23 mouse cellular contexts compared by ENCODE assay signal in genomic region chr1:73959344-73959743, GRCm38 (mm10).
DNase-seq lines count a peak whose midpoint lies in the region; ATAC-seq and TF ChIP-seq lines count a peak whose summit lies in the region.
"Had no signal": no experiment of that assay in that cellular context is flagged by ENCODE, and none has a peak within 500 bp of the region (broad histone marks: within the 10 kb centered on the region; RNA-seq: fewer than 3 reads in every experiment).

No protein-coding gene starts in this region.

- H3K9ac ChIP-seq in heart, adult 2 months (ENCODE audit: low read depth, low read length), result peak overlapping the region; percentile 27; the same call in 1 of the 2 replicates
- no peak overlapping the region for H3K9ac ChIP-seq in hindbrain, embryonic 11.5 days (ENCODE audit: low read depth, low read length)
- H3K9ac ChIP-seq: embryonic facial prominence, embryonic 15.5 days; forebrain, postnatal 0 days; limb, embryonic 12.5 days; liver, embryonic 13.5 days; neural tube, embryonic 15.5 days had no signal

- no peak for TF ChIP-seq POLR2A in heart, adult 2 months (IDR thresholded peaks at IDR 0.05; ENCODE audit: insufficient read depth, low read depth, low read length)
- TF ChIP-seq POLR2A in olfactory bulb, adult 2 months (IDR thresholded peaks at IDR 0.05; ENCODE audit: insufficient read depth, low read depth, low read length), result no peak

- no peak for TF ChIP-seq CTCF in heart, adult 2 months (IDR thresholded peaks at IDR 0.05)
- no peak for TF ChIP-seq CTCF in olfactory bulb, adult 2 months (IDR thresholded peaks at IDR 0.05; ENCODE audit: insufficient read depth, low read depth, low read length)

- peak overlapping the region; percentile 10 for H3K4me3 ChIP-seq in heart, adult 2 months
- H3K4me3 ChIP-seq in hindbrain, embryonic 10.5 days, result no peak overlapping the region
- H3K4me3 ChIP-seq in hindbrain, embryonic 11.5 days (ENCODE audit: low read depth, low read length), result no peak overlapping the region
- H3K4me3 ChIP-seq in brown adipose tissue, adult 24 weeks (ENCODE audit: insufficient read depth, low read depth, low read length), result no peak overlapping the region
- no peak overlapping the region for H3K4me3 ChIP-seq in olfactory bulb, adult 2 months (ENCODE audit: insufficient read depth, low read depth, low read length)
- H3K4me3 ChIP-seq: embryonic facial prominence, embryonic 15.5 days; limb, embryonic 12.5 days; liver, embryonic 13.5 days; megakaryocyte, embryonic 14.5 days; neural tube, embryonic 15.5 days had no signal

- peaks cover 68% of the 10 kb centered on the region for H3K4me1 ChIP-seq in heart, adult 2 months (ENCODE audit: control insufficient read depth, insufficient read depth, low read length)
- H3K4me1 ChIP-seq in hindbrain, embryonic 10.5 days (replicated peaks), result peaks cover 53% of the 10 kb centered on the region
- H3K4me1 ChIP-seq in hindbrain, embryonic 11.5 days (replicated peaks; ENCODE audit: control insufficient read depth, insufficient read depth, low read length), result no peaks in the 10 kb centered on the region; the same call in 1 of the 2 replicates
- H3K4me1 ChIP-seq in brown adipose tissue, adult 24 weeks (ENCODE audit: control insufficient read depth, insufficient read depth, insufficient read length, low read length), result peaks cover 54% of the 10 kb centered on the region
- H3K4me1 ChIP-seq in olfactory bulb, adult 2 months (ENCODE audit: control insufficient read depth, insufficient read depth, low read length), result peaks cover 76% of the 10 kb centered on the region

- 50% methylated on average over 6 of the region's 6 CpGs for WGBS in heart, adult 2 months
- 89% methylated on average over 6 of the region's 6 CpGs for WGBS in hindbrain, embryonic 10.5 days
- 93% methylated on average over 6 of the region's 6 CpGs for WGBS in hindbrain, embryonic 11.5 days
- WGBS in olfactory bulb, adult 2 months, result 86% methylated on average over 6 of the region's 6 CpGs

- no peak for DNase-seq in heart, adult 2 months
- no peak for DNase-seq in heart, postnatal 10 days
- DNase-seq in hindbrain, embryonic 10.5 days (ENCODE audit: low spot score), result no peak
- no peak for DNase-seq in hindbrain, embryonic 11.5 days (ENCODE audit: low spot score)
- no peak for DNase-seq in kidney, adult 11 months
- no peak for DNase-seq in urinary bladder, postnatal 36 days (ENCODE audit: low spot score in 2 of 2)
- DNase-seq: adrenal gland, postnatal 36 days; cerebellum, adult 18-20 months; cerebellum, postnatal 25 days; embryo, embryonic 11 days; forebrain, postnatal 0 days; kidney, adult 2 months; kidney, postnatal 36 days; liver, embryonic 13.5 days; midbrain, embryonic 14.5 days; right cerebral cortex, postnatal 14 days had no signal

- peaks cover 51% of the 10 kb centered on the region for H3K36me3 ChIP-seq in heart, adult 2 months (ENCODE audit: control insufficient read depth, insufficient read depth, low read length)
- no peaks in the 10 kb centered on the region for H3K36me3 ChIP-seq in hindbrain, embryonic 10.5 days
- no peaks in the 10 kb centered on the region for H3K36me3 ChIP-seq in hindbrain, embryonic 11.5 days (ENCODE audit: control insufficient read depth, insufficient read depth, low read length)
- H3K36me3 ChIP-seq: embryonic facial prominence, embryonic 15.5 days; liver, embryonic 13.5 days; neural tube, embryonic 15.5 days had no signal

- TF ChIP-seq EP300 in heart, adult 2 months (IDR thresholded peaks at IDR 0.05; ENCODE audit: insufficient read depth, low read depth, low read length), result no peak

- intact Hi-C loops in heart, adult 2 months (cut with DNase I), result loop anchor here (2.0 kb wide), 1 partner anchor 17 kb away; no protein-coding TSS in a partner anchor
- intact Hi-C loops in heart, postnatal 10 days (cut with DNase I), result no loop called here

- ATAC-seq in hindbrain, embryonic 11.5 days (ENCODE audit: low FRiP score), result no peak
- ATAC-seq: forebrain, postnatal 0 days had no signal

- H3K79me2 ChIP-seq in heart, adult 2 months (replicated peaks; ENCODE audit: control insufficient read depth, insufficient read depth, low read length), result no peaks in the 10 kb centered on the region

- peak overlapping the region; percentile 97 for H3K27ac ChIP-seq in heart, adult 2 months
- H3K27ac ChIP-seq in hindbrain, embryonic 10.5 days, result 0 out of 2 replicates have a peak overlapping the region, but pooled peaks have one; percentile 8
- no peak overlapping the region for H3K27ac ChIP-seq in hindbrain, embryonic 11.5 days (ENCODE audit: low read depth, low read length)
- H3K27ac ChIP-seq in brown adipose tissue, adult 24 weeks (replicated peaks; ENCODE audit: low read depth, low read length), result peak overlapping the region; percentile 12; the same call in 1 of the 2 replicates
- 0 out of 2 replicates have a peak overlapping the region, but pooled peaks have one; percentile 29 for H3K27ac ChIP-seq in olfactory bulb, adult 2 months (ENCODE audit: insufficient read depth, low read depth, low read length)
- H3K27ac ChIP-seq: embryonic facial prominence, embryonic 15.5 days; limb, embryonic 12.5 days; liver, embryonic 13.5 days; neural tube, embryonic 15.5 days had no signal

- no peaks in the 10 kb centered on the region for H3K27me3 ChIP-seq in heart, adult 2 months (ENCODE audit: control insufficient read depth, insufficient read depth, low read length)
- no peaks in the 10 kb centered on the region for H3K27me3 ChIP-seq in hindbrain, embryonic 10.5 days (ENCODE audit: insufficient read depth, poor library complexity, severe bottlenecking)
- no peaks in the 10 kb centered on the region for H3K27me3 ChIP-seq in hindbrain, embryonic 11.5 days (ENCODE audit: control insufficient read depth, insufficient read depth, low read length)
- H3K27me3 ChIP-seq: CH12.LX; embryonic facial prominence, embryonic 15.5 days; limb, embryonic 12.5 days; liver, embryonic 13.5 days; neural tube, embryonic 15.5 days had no signal

- no peaks in the 10 kb centered on the region for H3K9me3 ChIP-seq in hindbrain, embryonic 10.5 days
- H3K9me3 ChIP-seq in hindbrain, embryonic 11.5 days (ENCODE audit: control insufficient read depth, low read length), result no peaks in the 10 kb centered on the region
- H3K9me3 ChIP-seq: embryonic facial prominence, embryonic 15.5 days; limb, embryonic 12.5 days; liver, embryonic 13.5 days; megakaryocyte, embryonic 14.5 days; neural tube, embryonic 15.5 days had no signal

- H3K4me2 ChIP-seq in hindbrain, embryonic 11.5 days (replicated peaks; ENCODE audit: low read depth, low read length), result no peak overlapping the region
- H3K4me2 ChIP-seq: embryonic facial prominence, embryonic 15.5 days; limb, embryonic 12.5 days; liver, embryonic 13.5 days; neural tube, embryonic 15.5 days had no signal
